18 mouse cellular contexts compared by ENCODE assay signal in genomic region chr4:95610663-95611062, GRCm38 (mm10). TPM values are rescaled to one million over a fixed set of nuclear protein-coding genes. Genes with fewer than 3 reads are reported as not detected.
"Had no signal": no experiment of that assay in that cellular context is flagged by ENCODE, and none has a peak within 500 bp of the region (broad histone marks: within the 10 kb centered on the region; RNA-seq: fewer than 3 reads in every experiment).

No protein-coding gene starts in this region.

- DNase-seq: lung, adult 2 months; lung, postnatal 14 days; lung, postnatal 36 days; right cerebral cortex, postnatal 25 days; right cerebral cortex, postnatal 4 days; spleen, adult 18-20 months; thymus, adult 18-20 months; thymus, postnatal 14 days; thymus, postnatal 36 days had no signal

- H3K4me3 ChIP-seq: lung, embryonic 15.5 days; megakaryocyte, embryonic 14.5 days; midbrain, embryonic 13.5 days; midbrain, embryonic 15.5 days; neural tube, embryonic 12.5 days had no signal

- H3K9ac ChIP-seq: lung, embryonic 15.5 days; midbrain, embryonic 13.5 days; midbrain, embryonic 15.5 days; neural tube, embryonic 12.5 days had no signal

- H3K4me2 ChIP-seq: lung, embryonic 15.5 days; midbrain, embryonic 11.5 days; midbrain, embryonic 13.5 days; midbrain, embryonic 15.5 days; neural tube, embryonic 12.5 days had no signal

- H3K4me1 ChIP-seq: lung, embryonic 15.5 days; megakaryocyte, embryonic 14.5 days; midbrain, embryonic 13.5 days; midbrain, embryonic 15.5 days; neural tube, embryonic 12.5 days had no signal

- H3K9me3 ChIP-seq: lung, embryonic 15.5 days; megakaryocyte, embryonic 14.5 days; midbrain, embryonic 13.5 days; midbrain, embryonic 15.5 days; neural tube, embryonic 12.5 days had no signal

- H3K36me3 ChIP-seq: lung, embryonic 15.5 days; midbrain, embryonic 13.5 days; midbrain, embryonic 15.5 days; neural tube, embryonic 12.5 days had no signal

- H3K27me3 ChIP-seq: lung, embryonic 15.5 days; megakaryocyte, embryonic 14.5 days; midbrain, embryonic 13.5 days; midbrain, embryonic 15.5 days; neural tube, embryonic 12.5 days had no signal

- ATAC-seq: lung, postnatal 0 days; midbrain, embryonic 13.5 days; midbrain, embryonic 15.5 days had no signal

- H3K27ac ChIP-seq: lung, embryonic 15.5 days; macrophage; midbrain, embryonic 13.5 days; midbrain, embryonic 15.5 days; neural tube, embryonic 12.5 days had no signal

RNA-seq across cellular contexts. Expression of gene Fggy, which starts 53.4 kb away (rescaled TPM):
- total RNA-seq: monocyte, adult 5-6 weeks had no signal
